Mouse (Mus musculus) spleen, adult 2 months (tissue): Measurements from ENCODE around the gene Ehmt1.

Experiments
- CTCF ChIP-seq: fragments of 200-500 bp; IDR thresholded peaks from 2 replicates; pipeline ENCODE4 v1.5.1; 2011; ENCODE audit warnings: mild to moderate bottlenecking, inconsistent platforms; ENCODE audit not compliant: insufficient read depth, insufficient read length, insufficient replicate concordance; ENCODE audit errors: extremely low read depth
- POLR2A ChIP-seq: fragments of 200-500 bp; IDR thresholded peaks from 2 replicates; pipeline ENCODE4 v1.6.1; 2011; ENCODE audit warnings: low read depth, low read length, inconsistent platforms

- TF ChIP-seq POLR2A: no peak
- no peak for TF ChIP-seq CTCF
Observed at GRCm38 (mm10) chr2:24919839-24920175, 393 bp upstream of the Ehmt1 start.
